Mouse (Mus musculus) Patski (cell line): ENCODE results near the gene Muc15. TPM values are rescaled to one million over a fixed set of nuclear protein-coding genes. Genes with fewer than 3 reads are reported as not detected.

ENCODE experiments used
- ATAC-seq: fragments of 100-300 bp; one replicate; pipeline ENCODE4 v1.8.0; 2021
- CTCF ChIA-PET: fragments of 350-600 bp; sonication (Branson Sonifier 250); formaldehyde crosslinking; loops from one replicate; lab custom pipeline; 2022; ENCODE audit warnings: inconsistent platforms; lab: Charles Lee
- POLR2A ChIA-PET: fragments of 350-600 bp; sonication (Branson Sonifier 250); formaldehyde crosslinking; loops from one replicate; lab custom pipeline; 2022; ENCODE audit warnings: antibody characterized with exemption, inconsistent platforms; lab: Charles Lee
- DNase-seq: peaks from one replicate; pipeline ENCODE4 v3.0.0-alpha.2; 2011; ENCODE audit warnings: low read depth, low spot score
- H3K27me3 ChIP-seq: fragments of 371-371 bp; one replicate; pipeline ENCODE4 v1.5.1; 2021
- CTCF ChIP-seq: fragments of 100-300 bp; IDR thresholded peaks from one replicate; pipeline ENCODE4 v1.5.1; 2021
- in situ Hi-C: fragments of 300-500 bp; cut with MboI; formaldehyde crosslinking; loops from 3 replicates; pipeline ENCODE4 v1.11.1; 2018; ENCODE audit warnings: low pct_unique_long_range_greater_than_20kb, mixed read lengths
- polyA plus RNA-seq: library from polyadenylated mRNA; unstranded; gene quantifications from one replicate; pipeline ENCODE4 v1.2.3, GENCODE M21; 2021

The Muc15 gene
- polyA plus RNA-seq: not detected

GRCm38 (mm10) chr2:110721290-110721753 is at the start of gene Muc15:
TSS of gene Muc15 (plus strand) at chr2:110721340.
- DNase-seq (no peak), ATAC-seq (no peak)
- H3K27me3 ChIP-seq: no peaks in the 10 kb centered on the region
- TF ChIP-seq CTCF: no peak
- CTCF ChIA-PET: no interaction called here
- in situ Hi-C loops: no loop called here
- POLR2A ChIA-PET: no interaction called here

- in situ Hi-C loops: no loop called here
- DNase-seq (no peak), ATAC-seq (no peak)
- CTCF ChIA-PET: interaction anchor here (1.4 kb wide), 1 partner anchor 8 kb away, joined by 4 read pairs; no protein-coding TSS in a partner anchor
- POLR2A ChIA-PET: no interaction called here
- TF ChIP-seq CTCF: no peak
- H3K27me3 ChIP-seq: peaks cover 3% of the 10 kb centered on the region
Measured at GRCm38 (mm10) chr2:110709436-110709835, 11.7 kb upstream of the Muc15 start.

- TF ChIP-seq CTCF: no peak
- CTCF ChIA-PET: interaction anchor here (1.4 kb wide), 1 partner anchor 8 kb away, joined by 4 read pairs; no protein-coding TSS in a partner anchor
- in situ Hi-C loops: no loop called here
- POLR2A ChIA-PET: no interaction called here
- DNase-seq: peak; percentile 24
- peaks cover 3% of the 10 kb centered on the region for H3K27me3 ChIP-seq
- peak; percentile 60 for ATAC-seq
Measured at GRCm38 (mm10) chr2:110710055-110710720, 11.0 kb upstream of the Muc15 start.

- DNase-seq (no peak), ATAC-seq (peak; percentile 26)
- in situ Hi-C loops: no loop called here
- no peaks in the 10 kb centered on the region for H3K27me3 ChIP-seq
- no peak for TF ChIP-seq CTCF
- ChIA-PET CTCF (no interaction called here), POLR2A (no interaction called here)
Measured at GRCm38 (mm10) chr2:110719051-110719450, 2.1 kb upstream of the Muc15 start.

- POLR2A ChIA-PET: no interaction called here
- no peak for TF ChIP-seq CTCF
- H3K27me3 ChIP-seq: no peaks in the 10 kb centered on the region
- in situ Hi-C loops: no loop called here
- CTCF ChIA-PET: no interaction called here
- ATAC-seq (no peak), DNase-seq (no peak)
Measured at GRCm38 (mm10) chr2:110722208-110722607, 1.1 kb downstream of the Muc15 start.

- TF ChIP-seq CTCF: no peak
- no peak for ATAC-seq
- DNase-seq: no peak
- H3K27me3 ChIP-seq: no peaks in the 10 kb centered on the region
- POLR2A ChIA-PET: no interaction called here
- CTCF ChIA-PET: no interaction called here
- in situ Hi-C loops: no loop called here
Measured at GRCm38 (mm10) chr2:110726106-110726505, 5.0 kb downstream of the Muc15 start.

- ChIA-PET CTCF (no interaction called here), POLR2A (no interaction called here)
- ATAC-seq: no peak
- no peak for DNase-seq
- no peak for TF ChIP-seq CTCF
- H3K27me3 ChIP-seq: peaks cover 7% of the 10 kb centered on the region
- in situ Hi-C loops: no loop called here
Measured at GRCm38 (mm10) chr2:110737236-110737635, 16.1 kb downstream of the Muc15 start.

GRCm38 (mm10) chr2:110737981-110738380 is 16.8 kb downstream of the Muc15 start:
- ChIA-PET CTCF (no interaction called here), POLR2A (no interaction called here)
- peaks cover 15% of the 10 kb centered on the region for H3K27me3 ChIP-seq
- DNase-seq (no peak), ATAC-seq (no peak)
- no peak for TF ChIP-seq CTCF
- in situ Hi-C loops: no loop called here

GRCm38 (mm10) chr2:110739781-110740180 is 18.6 kb downstream of the Muc15 start:
- no peak for TF ChIP-seq CTCF
- POLR2A ChIA-PET: no interaction called here
- CTCF ChIA-PET: no interaction called here

GRCm38 (mm10) chr2:110740493-110740892 is 19.4 kb downstream of the Muc15 start:
- POLR2A ChIA-PET: no interaction called here
- no peak for DNase-seq
- no peak for TF ChIP-seq CTCF
- CTCF ChIA-PET: no interaction called here
- peaks cover 16% of the 10 kb centered on the region for H3K27me3 ChIP-seq
- ATAC-seq: no peak
- in situ Hi-C loops: no loop called here

More at GRCm38 (mm10) chr2:110739781-110740180, 18.6 kb downstream of the Muc15 start:
- no peak for ATAC-seq
- peaks cover 16% of the 10 kb centered on the region for H3K27me3 ChIP-seq
- no peak for DNase-seq
- in situ Hi-C loops: no loop called here

GRCm38 (mm10) chr2:110757556-110757955 is 36.4 kb downstream of the Muc15 start:
- no peak for TF ChIP-seq CTCF
- ATAC-seq (no peak), DNase-seq (no peak)
- CTCF ChIA-PET: no interaction called here
- in situ Hi-C loops: no loop called here
- no peaks in the 10 kb centered on the region for H3K27me3 ChIP-seq
- POLR2A ChIA-PET: no interaction called here
